ENCODE assay signal across 8 mouse cellular contexts in genomic region chr13:95286989-95287388, GRCm38 (mm10). TPM values are rescaled to one million over a fixed set of nuclear protein-coding genes. Genes with fewer than 3 reads are reported as not detected.
DNase-seq lines count a peak whose midpoint lies in the region; ATAC-seq and TF ChIP-seq lines count a peak whose summit lies in the region.

No protein-coding gene starts in this region.

- no peaks in the 10 kb centered on the region for H3K27me3 ChIP-seq in intestine, embryonic 16.5 days (replicated peaks; ENCODE audit: control insufficient read depth, insufficient read depth, low read length)
- H3K27me3 ChIP-seq in midbrain, postnatal 0 days (ENCODE audit: insufficient read depth, low read length) = no peaks in the 10 kb centered on the region

- H3K4me3 ChIP-seq in intestine, embryonic 16.5 days (ENCODE audit: low read length) = no peak overlapping the region
- H3K4me3 ChIP-seq in midbrain, postnatal 0 days (ENCODE audit: low read depth, low read length) = no peak overlapping the region

- peak; percentile 95 for TF ChIP-seq CTCF in midbrain, postnatal 0 days (IDR thresholded peaks at IDR 0.05)

- H3K4me1 ChIP-seq in intestine, embryonic 16.5 days (ENCODE audit: control insufficient read depth, insufficient read depth, low read length) = no peaks in the 10 kb centered on the region
- H3K4me1 ChIP-seq in midbrain, postnatal 0 days (ENCODE audit: insufficient read depth, low read length) = no peaks in the 10 kb centered on the region

- H3K4me2 ChIP-seq in intestine, embryonic 16.5 days (ENCODE audit: low read depth, low read length) = no peak overlapping the region
- no peak overlapping the region for H3K4me2 ChIP-seq in midbrain, postnatal 0 days (ENCODE audit: low read depth, low read length, poor library complexity, severe bottlenecking)

- H3K27ac ChIP-seq in intestine, embryonic 16.5 days (ENCODE audit: low read length) = no peak overlapping the region
- H3K27ac ChIP-seq in midbrain, postnatal 0 days (ENCODE audit: low read depth, low read length) = no peak overlapping the region

- ATAC-seq in intestine, embryonic 16.5 days = peak; percentile 83
- ATAC-seq in midbrain, postnatal 0 days (ENCODE audit: low FRiP score) = peak; percentile 74; the same call in 1 of the 2 replicates

- peak; percentile 11 for DNase-seq in 3134 (ENCODE audit: extremely low read depth, insufficient read length, low spot score)
- DNase-seq in adrenal gland, adult (ENCODE audit: inconsistent age in 2 of 2, low spot score in 1 of 2) = peak; percentile 78 to 91
- DNase-seq in embryo, embryonic 10 days (ENCODE audit: low spot score) = peak; percentile 91
- DNase-seq in gastrocnemius, postnatal 25 days = peak; percentile 28
- DNase-seq in left cerebral cortex, postnatal 14 days (ENCODE audit: low spot score in 2 of 2) = peak; percentile 83 to 85
- peak; percentile 91 for DNase-seq in midbrain, postnatal 0 days (ENCODE audit: low spot score)
- DNase-seq in telencephalon, adult 2 months (ENCODE audit: low read depth, low spot score) = peak; percentile 69

- 4% methylated on average over 7 of the region's 7 CpGs for WGBS in intestine, embryonic 16.5 days
- 3% methylated on average over 7 of the region's 7 CpGs for WGBS in midbrain, postnatal 0 days

- H3K36me3 ChIP-seq in intestine, embryonic 16.5 days (ENCODE audit: control insufficient read depth, insufficient read depth, low read length) = no peaks in the 10 kb centered on the region
- H3K36me3 ChIP-seq in midbrain, postnatal 0 days (ENCODE audit: insufficient read depth, low read length) = no peaks in the 10 kb centered on the region

- no peak overlapping the region for H3K9ac ChIP-seq in intestine, embryonic 16.5 days (ENCODE audit: low read depth, low read length)
- no peak overlapping the region for H3K9ac ChIP-seq in midbrain, postnatal 0 days (replicated peaks; ENCODE audit: low read length, poor library complexity, severe bottlenecking)

- intact Hi-C loops in left cerebral cortex, postnatal 14 days (cut with DNase I) = loop anchor here (5.0 kb wide), 1 partner anchor 270 kb away; no protein-coding TSS in a partner anchor

- no peaks in the 10 kb centered on the region for H3K9me3 ChIP-seq in intestine, embryonic 16.5 days (ENCODE audit: control insufficient read depth, low read length)
- no peaks in the 10 kb centered on the region for H3K9me3 ChIP-seq in midbrain, postnatal 0 days (ENCODE audit: low read length)

RNA-seq across cellular contexts. Expression of gene Zbed3, which starts 36.4 kb away (rescaled TPM):
- 1 to 10 TPM; 4.8 to 5.6 TPM for total RNA-seq in gastrocnemius, postnatal 25 days (2021)
- polyA plus RNA-seq in intestine, embryonic 16.5 days (2015; fragmentation: Nextera tagmentation; extraction: Ambion mirVana) = 38.5 and 43.4 TPM in 2 replicates
- 10 to 100 TPM; 16.7 to 17.3 TPM for total RNA-seq in left cerebral cortex, postnatal 14 days (2021)
- 17.7 and 23.8 TPM in 2 replicates for total RNA-seq in midbrain, postnatal 0 days (2014; rRNA removed)
- 26.6 and 31.5 TPM in 2 replicates for polyA plus RNA-seq in midbrain, postnatal 0 days (2015; fragmentation: Nextera tagmentation; extraction: Ambion mirVana)

RNA-seq across cellular contexts. Expression of gene Pde8b, which starts 36.9 kb away (rescaled TPM):
- total RNA-seq in gastrocnemius, postnatal 25 days (2021) = 1 to 10 TPM; 2.5 TPM
- 9.9 and 13.6 TPM in 2 replicates for polyA plus RNA-seq in intestine, embryonic 16.5 days (2015; fragmentation: Nextera tagmentation; extraction: Ambion mirVana)
- 100 to 1,000 TPM; 109 to 114 TPM for total RNA-seq in left cerebral cortex, postnatal 14 days (2021)
- total RNA-seq in midbrain, postnatal 0 days (2014; rRNA removed) = 23.6 and 28.7 TPM in 2 replicates
- 6.4 and 7.1 TPM in 2 replicates for polyA plus RNA-seq in midbrain, postnatal 0 days (2015; fragmentation: Nextera tagmentation; extraction: Ambion mirVana)

Comparison
In these comparisons a context has a peak if more than half of its experiments do, and no peak if none do; other contexts are left out.
1. DNase-seq: peak in every context shown above with its lines; median percentile 91 in embryo, embryonic 10 days; 91 in midbrain, postnatal 0 days; 84 in adrenal gland, adult; 84 in left cerebral cortex, postnatal 14 days; 69 in telencephalon, adult 2 months; 28 in gastrocnemius, postnatal 25 days; 11 in 3134.